Mouse (Mus musculus) midbrain, postnatal 0 days (tissue): ENCODE data around the gene Npas2. TPM values are rescaled to one million over a fixed set of nuclear protein-coding genes. Genes with fewer than 3 reads are reported as not detected.

Experiments
- ATAC-seq: fragments of 200-750 bp; cut with Nextera tagmentation; 2 replicates; pipeline ENCODE4 v1.8.0; 2017; ENCODE audit warnings: moderate number of reproducible peaks, mild to moderate bottlenecking, moderate TSS enrichment, moderate library complexity; ENCODE audit not compliant: low FRiP score
- DNase-seq: peaks from one replicate; pipeline ENCODE4 v3.0.0-alpha.2; 2015; ENCODE audit warnings: low spot score
- H3K27ac ChIP-seq: fragments of 300-500 bp; sonication (generic); 2 replicates; pipeline ENCODE4 v1.5.1; 2014; ENCODE audit warnings: low read depth, mild to moderate bottlenecking, low read length, mixed read lengths
- H3K27me3 ChIP-seq: fragments of 300-500 bp; sonication (generic); 2 replicates; pipeline ENCODE4 v1.6.1; 2014; ENCODE audit warnings: low read length, control low read depth, mixed read lengths; ENCODE audit not compliant: insufficient read depth
- H3K36me3 ChIP-seq: fragments of 300-500 bp; sonication (generic); 2 replicates; pipeline ENCODE4 v1.6.1; 2014; ENCODE audit warnings: low read length, control low read depth, mixed read lengths; ENCODE audit not compliant: insufficient read depth
- H3K4me1 ChIP-seq: fragments of 300-500 bp; sonication (generic); 2 replicates; pipeline ENCODE4 v1.6.1; 2014; ENCODE audit warnings: mild to moderate bottlenecking, control low read depth, antibody characterized with exemption, low read length, mixed read lengths; ENCODE audit not compliant: insufficient read depth
- H3K4me2 ChIP-seq: fragments of 300-500 bp; sonication (generic); 2 replicates; pipeline ENCODE4 v1.6.1; 2014; ENCODE audit warnings: low read depth, mild to moderate bottlenecking, low read length, mixed read lengths; ENCODE audit not compliant: poor library complexity, severe bottlenecking
- H3K4me3 ChIP-seq: fragments of 300-500 bp; sonication (generic); 2 replicates; pipeline ENCODE4 v1.5.1; 2014; ENCODE audit warnings: low read depth, mild to moderate bottlenecking, low read length, moderate library complexity
- H3K9ac ChIP-seq: fragments of 300-500 bp; sonication (generic); replicated peaks from 2 replicates; pipeline ENCODE4 v1.6.1; 2014; ENCODE audit warnings: mild to moderate bottlenecking, low read length, moderate library complexity, mixed read lengths; ENCODE audit not compliant: poor library complexity, severe bottlenecking
- H3K9me3 ChIP-seq: fragments of 300-500 bp; sonication (generic); 2 replicates; pipeline ENCODE4 v1.6.1; 2016; ENCODE audit warnings: low read length, control low read depth
- CTCF ChIP-seq: IDR thresholded peaks from 2 replicates; pipeline ENCODE4 v1.5.1; 2016; ENCODE audit warnings: antibody characterized with exemption, mild to moderate bottlenecking
- WGBS: fragments of 180-500 bp; shearing (Covaris S2); extraction: QIAGEN DNeasy Blood & Tissue Kit; methylation state at CpG from one replicate; pipeline ENCODE4 v1.1.7; 2014; 5-methylcytosine and 5-hydroxymethylcytosine counted together
- polyA plus RNA-seq: library from polyadenylated mRNA; unstranded; fragments of >200 nt; fragmentation: Nextera tagmentation; extraction: Ambion mirVana; gene quantifications from 2 replicates; pipeline ENCODE4 v1.2.1, GENCODE M21; 2015
- total RNA-seq: library from RNA; depleted of rRNA; stranded (reverse); fragments of >200 nt; gene quantifications from 2 replicates; pipeline ENCODE4 v1.2.3, GENCODE M21; 2014

The Npas2 gene
- total and polyA plus RNA-seq, 2 experiments from 2014 or later: 1.2 to 1.5 TPM

DNA sequence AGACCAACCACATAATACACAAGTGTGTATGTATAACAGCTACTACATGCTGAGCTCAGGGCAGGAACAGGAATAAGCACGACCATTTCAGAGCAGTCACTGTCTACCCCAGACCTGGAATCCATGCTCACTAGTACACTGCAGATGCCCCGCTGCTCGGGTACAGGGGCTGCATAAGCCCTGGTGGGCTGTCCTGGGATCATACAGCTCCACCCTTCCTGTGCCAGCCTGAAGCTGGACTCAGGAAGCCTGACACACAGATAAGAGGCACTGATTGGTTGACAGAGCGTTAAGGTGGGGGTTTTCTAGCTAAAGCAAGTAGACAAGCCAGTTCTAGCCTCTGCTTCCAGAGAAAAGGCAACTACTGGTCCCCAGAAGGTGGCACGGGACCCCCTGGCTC lies 185.5 kb downstream of the Npas2 start:
- ATAC-seq (no peak), DNase-seq (no peak)
- Histone ChIP-seq H3K27ac (no peak overlapping the region), H3K4me3 (no peak overlapping the region), H3K4me2 (no peak overlapping the region), H3K9me3 (no peaks in the 10 kb centered on the region), H3K9ac (peak overlapping the region; percentile 24; the same call in 1 of the 2 replicates), H3K27me3 (no peaks in the 10 kb centered on the region), H3K36me3 (peaks cover 29% of the 10 kb centered on the region; the same call in 1 of the 2 replicates), H3K4me1 (no peaks in the 10 kb centered on the region)
- TF ChIP-seq CTCF: no peak
- 68% methylated on average over 5 of the region's 5 CpGs for WGBS

DNA sequence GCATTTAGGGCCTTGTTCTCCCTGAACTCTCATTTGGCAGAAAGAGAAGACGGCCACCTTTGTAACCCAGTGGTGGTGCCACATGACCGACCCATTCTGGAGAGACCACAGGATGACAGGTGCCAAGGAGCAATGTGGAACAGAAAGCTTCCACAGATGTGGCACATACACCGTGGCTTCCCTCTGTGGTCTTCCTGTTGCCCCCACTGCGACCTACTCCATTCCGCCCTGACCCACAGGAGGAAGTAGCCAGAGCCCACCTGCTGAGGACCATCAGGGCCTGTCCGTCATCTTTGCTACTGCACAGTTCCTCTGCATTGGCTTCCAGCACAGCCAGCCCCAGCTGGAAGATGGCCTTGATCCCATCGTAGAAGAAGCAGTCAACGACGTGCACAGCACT lies 187.5 kb downstream of the Npas2 start:
- H3K4me2 ChIP-seq: no peak overlapping the region
- H3K4me3 ChIP-seq: no peak overlapping the region
- H3K27me3 ChIP-seq: no peaks in the 10 kb centered on the region
- no peaks in the 10 kb centered on the region for H3K9me3 ChIP-seq
- peaks cover 38% of the 10 kb centered on the region for H3K36me3 ChIP-seq
- no peaks in the 10 kb centered on the region for H3K4me1 ChIP-seq
- WGBS: 81% methylated on average over 9 of the region's 9 CpGs
- H3K27ac ChIP-seq: no peak overlapping the region
- no peak for TF ChIP-seq CTCF
- no peak for ATAC-seq
- H3K9ac ChIP-seq: no peak overlapping the region
- no peak for DNase-seq

DNA sequence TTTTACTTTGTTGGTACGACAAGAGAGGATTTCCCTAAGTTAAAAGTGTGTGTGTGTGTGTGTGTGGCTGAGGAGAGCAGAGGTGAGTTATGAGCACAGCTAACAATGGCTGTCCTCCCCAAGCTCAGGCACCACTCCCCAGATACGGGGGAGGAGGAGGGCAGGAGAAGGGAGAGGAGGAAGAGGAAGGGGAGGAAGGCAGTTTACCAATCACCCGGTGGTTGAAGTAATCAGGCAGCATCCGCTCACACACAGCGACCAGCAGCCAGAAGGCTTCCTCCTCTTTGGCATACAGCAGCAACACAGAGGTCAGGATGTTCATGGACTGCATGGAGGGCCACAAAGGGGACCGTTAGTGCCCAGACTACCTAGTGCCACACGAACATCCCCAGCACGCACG lies 191.4 kb downstream of the Npas2 start:
- Histone ChIP-seq H3K4me3 (no peak overlapping the region), H3K4me2 (no peak overlapping the region), H3K36me3 (peaks cover 18% of the 10 kb centered on the region), H3K9me3 (no peaks in the 10 kb centered on the region), H3K4me1 (no peaks in the 10 kb centered on the region), H3K27ac (no peak overlapping the region), H3K27me3 (no peaks in the 10 kb centered on the region), H3K9ac (no peak overlapping the region)
- 88% methylated on average over 9 of the region's 9 CpGs for WGBS
- no peak for TF ChIP-seq CTCF
- ATAC-seq (no peak), DNase-seq (no peak)

DNA sequence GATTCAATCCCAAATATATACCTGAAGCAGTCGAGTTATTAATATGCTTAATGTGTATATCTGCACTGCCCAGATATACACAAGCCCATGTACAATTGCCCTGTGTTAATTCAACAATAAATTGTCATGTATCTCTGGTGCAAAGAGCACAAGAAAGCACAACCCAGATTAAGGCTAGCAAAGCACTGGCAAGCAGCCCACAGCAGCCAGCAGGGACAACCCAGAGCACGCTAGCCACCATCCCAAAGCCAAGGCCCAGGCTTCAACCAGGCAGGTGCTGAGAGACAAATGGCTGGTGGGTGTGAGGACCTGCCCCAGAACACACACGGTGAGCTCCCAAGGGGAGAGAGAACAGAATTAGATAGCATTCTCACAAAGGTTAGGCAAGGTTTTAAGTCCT lies 192.9 kb downstream of the Npas2 start:
- Histone ChIP-seq H3K27ac (no peak overlapping the region), H3K36me3 (peaks cover 14% of the 10 kb centered on the region), H3K27me3 (no peaks in the 10 kb centered on the region), H3K9me3 (no peaks in the 10 kb centered on the region), H3K4me1 (no peaks in the 10 kb centered on the region), H3K9ac (no peak overlapping the region), H3K4me2 (no peak overlapping the region), H3K4me3 (no peak overlapping the region)
- no peak for TF ChIP-seq CTCF
- WGBS: 87% methylated on average over 3 of the region's 3 CpGs
- DNase-seq (no peak), ATAC-seq (no peak)

DNA sequence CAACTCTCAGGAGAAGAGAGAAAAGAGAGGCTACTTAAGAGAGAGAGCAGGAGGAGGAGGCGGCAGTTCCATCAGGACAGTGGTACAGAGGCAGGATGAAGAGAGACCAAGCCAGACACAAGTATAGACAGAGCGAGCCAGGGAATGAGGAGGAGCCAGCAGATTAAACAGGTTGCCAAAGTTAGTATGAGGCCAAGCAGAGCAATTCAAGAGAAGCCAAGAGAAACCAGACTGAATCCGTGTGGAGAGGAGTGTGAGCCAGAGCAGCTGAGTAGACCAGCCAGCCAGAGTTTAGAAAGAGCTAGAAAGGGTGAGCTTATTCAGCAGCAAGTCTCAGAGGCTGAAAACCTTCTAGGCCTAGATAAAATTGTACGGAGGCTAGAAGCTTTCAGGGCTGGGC lies 194.0 kb downstream of the Npas2 start:
- no peaks in the 10 kb centered on the region for H3K4me1 ChIP-seq
- no peaks in the 10 kb centered on the region for H3K27me3 ChIP-seq
- peak; percentile 57 for DNase-seq
- H3K9ac ChIP-seq: no peak overlapping the region
- H3K9me3 ChIP-seq: no peaks in the 10 kb centered on the region
- WGBS: 76% methylated on average over 4 of the region's 4 CpGs
- no peak overlapping the region for H3K4me2 ChIP-seq
- no peak overlapping the region for H3K4me3 ChIP-seq
- H3K27ac ChIP-seq: no peak overlapping the region
- no peak for ATAC-seq
- H3K36me3 ChIP-seq: peaks cover 14% of the 10 kb centered on the region
- TF ChIP-seq CTCF: no peak

DNA sequence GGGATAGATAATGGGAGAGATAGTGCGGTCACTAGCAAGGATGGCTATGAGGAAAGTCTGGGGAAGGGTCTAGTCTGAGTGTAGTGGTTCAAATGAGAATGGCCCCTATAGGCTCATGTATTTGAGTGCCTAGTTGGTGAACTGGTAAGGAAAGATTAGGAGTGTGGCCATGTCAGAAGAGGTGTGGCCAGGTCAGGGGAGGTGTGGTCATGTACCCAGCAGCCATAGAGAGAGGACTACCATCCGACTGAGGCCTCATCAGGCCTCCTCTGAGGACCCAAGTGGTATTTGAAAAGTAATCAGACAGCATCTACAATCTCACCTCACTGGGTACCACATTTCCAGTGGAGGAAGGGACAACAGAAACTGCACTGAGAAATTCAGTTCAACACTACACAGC lies 194.6 kb downstream of the Npas2 start:
- 90% methylated on average over 2 of the region's 2 CpGs for WGBS
- Histone ChIP-seq H3K9me3 (no peaks in the 10 kb centered on the region), H3K9ac (no peak overlapping the region), H3K27me3 (no peaks in the 10 kb centered on the region), H3K36me3 (peaks cover 15% of the 10 kb centered on the region), H3K4me3 (no peak overlapping the region), H3K27ac (no peak overlapping the region), H3K4me1 (no peaks in the 10 kb centered on the region), H3K4me2 (no peak overlapping the region)
- no peak for DNase-seq
- TF ChIP-seq CTCF: no peak
- no peak for ATAC-seq
